Mouse (Mus musculus): ENCODE measurements around the gene Hhipl1. TPM values are rescaled to one million over a fixed set of nuclear protein-coding genes. Genes with fewer than 3 reads are reported as not detected.

Hhipl1 gene
- polyA plus RNA-seq, 1 experiment from 2014 or later, result 2.3 TPM

- 76% methylated on average over 5 of the region's 5 CpGs for WGBS
- ATAC-seq (ENCODE audit: low read depth), result no peak
Measured at GRCm38 (mm10) chr12:108269699-108270098, 36.4 kb upstream of the Hhipl1 start.

GRCm38 (mm10) chr12:108270240-108270919 lies 35.7 kb upstream of the Hhipl1 start:
- Histone ChIP-seq H3K27ac (ENCODE audit: low read depth, low read length) (no peak overlapping the region), H3K36me3 (ENCODE audit: control insufficient read depth, insufficient read depth, low read length) (no peaks in the 10 kb centered on the region), H3K27me3 (ENCODE audit: control insufficient read depth, insufficient read depth, low read length) (no peaks in the 10 kb centered on the region), H3K4me3 (ENCODE audit: low read depth, low read length) (no peak overlapping the region; the same call in 1 of the 2 replicates), H3K4me2 (ENCODE audit: low read depth, low read length) (peak overlapping the region; percentile 84), H3K9ac (replicated peaks; ENCODE audit: low read depth, low read length) (peak overlapping the region; percentile 32; the same call in 1 of the 2 replicates), H3K9me3 (ENCODE audit: control insufficient read depth, low read length) (no peaks in the 10 kb centered on the region), H3K4me1 (ENCODE audit: control insufficient read depth, insufficient read depth, low read length) (peaks cover 72% of the 10 kb centered on the region)
- no peak for ATAC-seq (ENCODE audit: low read depth)
- 54% methylated on average over 13 of the region's 13 CpGs for WGBS

More at GRCm38 (mm10) chr12:108269699-108270098, 36.4 kb upstream of the Hhipl1 start:
- Histone ChIP-seq H3K4me1 (ENCODE audit: control insufficient read depth, insufficient read depth, low read length) (peaks cover 78% of the 10 kb centered on the region), H3K27ac (ENCODE audit: low read depth, low read length) (no peak overlapping the region), H3K4me3 (ENCODE audit: low read depth, low read length) (no peak overlapping the region), H3K4me2 (ENCODE audit: low read depth, low read length) (no peak overlapping the region), H3K36me3 (ENCODE audit: control insufficient read depth, insufficient read depth, low read length) (no peaks in the 10 kb centered on the region), H3K27me3 (ENCODE audit: control insufficient read depth, insufficient read depth, low read length) (no peaks in the 10 kb centered on the region), H3K9ac (replicated peaks; ENCODE audit: low read depth, low read length) (no peak overlapping the region), H3K9me3 (ENCODE audit: control insufficient read depth, low read length) (no peaks in the 10 kb centered on the region)

GRCm38 (mm10) chr12:108271351-108272142 lies 34.5 kb upstream of the Hhipl1 start:
- Histone ChIP-seq H3K4me1 (ENCODE audit: control insufficient read depth, insufficient read depth, low read length) (peaks cover 62% of the 10 kb centered on the region), H3K27ac (ENCODE audit: low read depth, low read length) (peak overlapping the region; percentile 44; the same call in 1 of the 2 replicates), H3K9me3 (ENCODE audit: control insufficient read depth, low read length) (no peaks in the 10 kb centered on the region), H3K27me3 (ENCODE audit: control insufficient read depth, insufficient read depth, low read length) (no peaks in the 10 kb centered on the region), H3K4me3 (ENCODE audit: low read depth, low read length) (peak overlapping the region; percentile 88), H3K9ac (replicated peaks; ENCODE audit: low read depth, low read length) (0 out of 2 replicates have a peak overlapping the region, but pooled peaks have one; percentile 7), H3K36me3 (ENCODE audit: control insufficient read depth, insufficient read depth, low read length) (no peaks in the 10 kb centered on the region), H3K4me2 (ENCODE audit: low read depth, low read length) (peak overlapping the region; percentile 84)
- no peak for ATAC-seq (ENCODE audit: low read depth)
- 64% methylated on average over 16 of the region's 16 CpGs for WGBS

GRCm38 (mm10) chr12:108272143-108272635 lies 33.9 kb upstream of the Hhipl1 start:
- Histone ChIP-seq H3K36me3 (ENCODE audit: control insufficient read depth, insufficient read depth, low read length) (no peaks in the 10 kb centered on the region), H3K9me3 (ENCODE audit: control insufficient read depth, low read length) (no peaks in the 10 kb centered on the region), H3K4me2 (ENCODE audit: low read depth, low read length) (peak overlapping the region; percentile 84), H3K4me1 (ENCODE audit: control insufficient read depth, insufficient read depth, low read length) (peaks cover 61% of the 10 kb centered on the region), H3K27me3 (ENCODE audit: control insufficient read depth, insufficient read depth, low read length) (no peaks in the 10 kb centered on the region), H3K4me3 (ENCODE audit: low read depth, low read length) (peak overlapping the region; percentile 88), H3K27ac (ENCODE audit: low read depth, low read length) (no peak overlapping the region), H3K9ac (replicated peaks; ENCODE audit: low read depth, low read length) (no peak overlapping the region; the same call in 1 of the 2 replicates)
- ATAC-seq (ENCODE audit: low read depth), result no peak
- WGBS, result 48% methylated on average over 7 of the region's 7 CpGs

- Histone ChIP-seq H3K4me3 (ENCODE audit: low read depth, low read length) (peak overlapping the region; percentile 88), H3K27me3 (ENCODE audit: control insufficient read depth, insufficient read depth, low read length) (no peaks in the 10 kb centered on the region), H3K27ac (ENCODE audit: low read depth, low read length) (peak overlapping the region; percentile 97; the same call in 1 of the 2 replicates), H3K4me1 (ENCODE audit: control insufficient read depth, insufficient read depth, low read length) (peaks cover 71% of the 10 kb centered on the region), H3K4me2 (ENCODE audit: low read depth, low read length) (peak overlapping the region; percentile 84), H3K9ac (replicated peaks; ENCODE audit: low read depth, low read length) (peak overlapping the region; percentile 79), H3K36me3 (ENCODE audit: control insufficient read depth, insufficient read depth, low read length) (no peaks in the 10 kb centered on the region), H3K9me3 (ENCODE audit: control insufficient read depth, low read length) (no peaks in the 10 kb centered on the region)
- ATAC-seq (ENCODE audit: low read depth), result no peak
- WGBS, result 3% methylated on average over 21 of the region's 21 CpGs
Measured at GRCm38 (mm10) chr12:108273466-108274312, 32.4 kb upstream of the Hhipl1 start.

GRCm38 (mm10) chr12:108274313-108274595 lies 31.8 kb upstream of the Hhipl1 start:
- Histone ChIP-seq H3K4me1 (ENCODE audit: control insufficient read depth, insufficient read depth, low read length) (peaks cover 72% of the 10 kb centered on the region), H3K27ac (ENCODE audit: low read depth, low read length) (peak overlapping the region; percentile 97), H3K9me3 (ENCODE audit: control insufficient read depth, low read length) (no peaks in the 10 kb centered on the region), H3K4me3 (ENCODE audit: low read depth, low read length) (peak overlapping the region; percentile 88), H3K27me3 (ENCODE audit: control insufficient read depth, insufficient read depth, low read length) (no peaks in the 10 kb centered on the region), H3K9ac (replicated peaks; ENCODE audit: low read depth, low read length) (peak overlapping the region; percentile 79), H3K4me2 (ENCODE audit: low read depth, low read length) (peak overlapping the region; percentile 84), H3K36me3 (ENCODE audit: control insufficient read depth, insufficient read depth, low read length) (no peaks in the 10 kb centered on the region)
- under 1% methylated on average over 24 of the region's 35 CpGs for WGBS
- ATAC-seq (ENCODE audit: low read depth), result no peak

- Histone ChIP-seq H3K9me3 (ENCODE audit: control insufficient read depth, low read length) (no peaks in the 10 kb centered on the region), H3K27ac (ENCODE audit: low read depth, low read length) (peak within 1 kb of the TSS; percentile 97), H3K4me2 (ENCODE audit: low read depth, low read length) (peak within 1 kb of the TSS; percentile 88), H3K4me1 (ENCODE audit: control insufficient read depth, insufficient read depth, low read length) (peaks cover 66% of the 10 kb centered on the region), H3K36me3 (ENCODE audit: control insufficient read depth, insufficient read depth, low read length) (no peaks in the 10 kb centered on the region), H3K27me3 (ENCODE audit: control insufficient read depth, insufficient read depth, low read length) (no peaks in the 10 kb centered on the region), H3K9ac (replicated peaks; ENCODE audit: low read depth, low read length) (peak within 1 kb of the TSS; percentile 79), H3K4me3 (ENCODE audit: low read depth, low read length) (peak within 1 kb of the TSS; percentile 88)
- ATAC-seq (ENCODE audit: low read depth), result no peak; the same call in 1 of the 2 replicates
- WGBS, result under 1% methylated on average over 66 of the region's 120 CpGs
Measured at GRCm38 (mm10) chr12:108274661-108275507, 31.2 kb upstream of the Hhipl1 start, which contains the start of gene Ccdc85c. Gene Ccdc85c (minus strand): TSS chr12:108275425.

GRCm38 (mm10) chr12:108275508-108275890 lies 30.6 kb upstream of the Hhipl1 start:
- Histone ChIP-seq H3K4me3 (ENCODE audit: low read depth, low read length) (peak overlapping the region; percentile 88), H3K27me3 (ENCODE audit: control insufficient read depth, insufficient read depth, low read length) (no peaks in the 10 kb centered on the region), H3K4me1 (ENCODE audit: control insufficient read depth, insufficient read depth, low read length) (peaks cover 60% of the 10 kb centered on the region), H3K27ac (ENCODE audit: low read depth, low read length) (peak overlapping the region; percentile 97), H3K4me2 (ENCODE audit: low read depth, low read length) (peak overlapping the region; percentile 88), H3K9ac (replicated peaks; ENCODE audit: low read depth, low read length) (peak overlapping the region; percentile 79), H3K36me3 (ENCODE audit: control insufficient read depth, insufficient read depth, low read length) (no peaks in the 10 kb centered on the region), H3K9me3 (ENCODE audit: control insufficient read depth, low read length) (no peaks in the 10 kb centered on the region)
- WGBS, result 0% methylated on average over 24 of the region's 37 CpGs
- ATAC-seq (ENCODE audit: low read depth), result peak; percentile 91
